Mouse (Mus musculus) hindbrain, embryonic 13.5 days (tissue): Measurements from ENCODE around the gene Metap2. TPM values are rescaled to one million over a fixed set of nuclear protein-coding genes. Genes with fewer than 3 reads are reported as not detected.
"Not testable (repeated sequence)": the region's sequence is repeated elsewhere in the genome, so short reads cannot be mapped to it uniquely, and the experiment has no call there.

Experiments used
- ATAC-seq: fragments of 200-750 bp; cut with Nextera tagmentation; 2 replicates; pipeline ENCODE4 v1.8.0; 2017; ENCODE audit warnings: moderate TSS enrichment; ENCODE audit not compliant: low FRiP score
- H3K27ac ChIP-seq: fragments of 300-500 bp; sonication (generic); 2 replicates; pipeline ENCODE4 v1.5.1; 2015; ENCODE audit warnings: inconsistent platforms, mild to moderate bottlenecking, moderate library complexity
- H3K27me3 ChIP-seq: fragments of 300-500 bp; sonication (generic); 2 replicates; pipeline ENCODE4 v1.6.1; 2015; ENCODE audit warnings: mild to moderate bottlenecking, inconsistent platforms
- H3K36me3 ChIP-seq: fragments of 300-500 bp; sonication (generic); 2 replicates; pipeline ENCODE4 v1.6.1; 2015; ENCODE audit warnings: mild to moderate bottlenecking, inconsistent platforms
- H3K4me1 ChIP-seq: fragments of 300-500 bp; sonication (generic); replicated peaks from 2 replicates; pipeline ENCODE4 v1.6.1; 2015; ENCODE audit warnings: inconsistent platforms
- H3K4me2 ChIP-seq: fragments of 300-500 bp; sonication (generic); 2 replicates; pipeline ENCODE4 v1.6.1; 2015; ENCODE audit warnings: inconsistent platforms, mild to moderate bottlenecking, moderate library complexity
- H3K4me3 ChIP-seq: fragments of 300-500 bp; sonication (generic); 2 replicates; pipeline ENCODE4 v1.5.1; 2015; ENCODE audit warnings: mild to moderate bottlenecking, inconsistent platforms
- H3K9ac ChIP-seq: fragments of 300-500 bp; sonication (generic); 2 replicates; pipeline ENCODE4 v1.6.1; 2015; ENCODE audit warnings: mild to moderate bottlenecking, inconsistent platforms
- H3K9me3 ChIP-seq: fragments of 300-500 bp; sonication (generic); 2 replicates; pipeline ENCODE4 v1.6.1; 2016; ENCODE audit warnings: inconsistent platforms
- WGBS: fragments of 180-500 bp; shearing (Covaris S2); methylation state at CpG from one replicate; pipeline ENCODE4 v1.1.7; 2015; 5-methylcytosine and 5-hydroxymethylcytosine counted together
- polyA plus RNA-seq: library from polyadenylated mRNA; unstranded; fragments of >200 nt; fragmentation: Nextera tagmentation; extraction: Ambion mirVana; gene quantifications from 2 replicates; pipeline ENCODE4 v1.2.1, GENCODE M21; 2015

Gene Metap2
- polyA plus RNA-seq, 1 experiment from 2014 or later = 184 TPM

DNA sequence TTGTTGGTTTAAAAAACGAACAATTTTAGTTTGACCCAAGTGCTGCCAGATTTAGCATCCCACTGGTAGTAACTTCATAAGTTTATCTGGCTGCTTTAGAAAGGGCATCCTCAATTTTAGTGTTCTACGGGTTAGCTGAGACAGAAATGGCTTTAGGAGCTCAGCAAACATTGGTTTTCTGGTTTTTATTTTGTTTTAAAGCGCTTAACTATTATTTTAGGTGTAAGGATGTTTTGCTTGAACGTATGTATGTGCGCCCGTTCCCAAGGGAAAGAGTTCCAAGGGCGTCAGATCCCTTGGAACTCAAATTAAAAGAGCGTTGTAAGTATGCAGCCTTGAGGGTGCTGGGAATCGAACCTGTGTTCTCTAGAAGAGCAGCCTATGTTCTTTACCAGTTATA, 64.1 kb downstream of the Metap2 start:
- H3K4me1 ChIP-seq = peaks cover 25% of the 10 kb centered on the region
- WGBS = 36% methylated on average over 9 of the region's 9 CpGs
- peak overlapping the region; percentile 97; the same call in 1 of the 2 replicates for H3K4me2 ChIP-seq
- no peaks in the 10 kb centered on the region for H3K9me3 ChIP-seq
- H3K27ac ChIP-seq = no peak overlapping the region
- H3K4me3 ChIP-seq = peak overlapping the region; percentile 63; the same call in 1 of the 2 replicates
- peaks cover 60% of the 10 kb centered on the region for H3K27me3 ChIP-seq
- H3K9ac ChIP-seq = no peak overlapping the region
- ATAC-seq = no peak
- H3K36me3 ChIP-seq = no peaks in the 10 kb centered on the region

DNA sequence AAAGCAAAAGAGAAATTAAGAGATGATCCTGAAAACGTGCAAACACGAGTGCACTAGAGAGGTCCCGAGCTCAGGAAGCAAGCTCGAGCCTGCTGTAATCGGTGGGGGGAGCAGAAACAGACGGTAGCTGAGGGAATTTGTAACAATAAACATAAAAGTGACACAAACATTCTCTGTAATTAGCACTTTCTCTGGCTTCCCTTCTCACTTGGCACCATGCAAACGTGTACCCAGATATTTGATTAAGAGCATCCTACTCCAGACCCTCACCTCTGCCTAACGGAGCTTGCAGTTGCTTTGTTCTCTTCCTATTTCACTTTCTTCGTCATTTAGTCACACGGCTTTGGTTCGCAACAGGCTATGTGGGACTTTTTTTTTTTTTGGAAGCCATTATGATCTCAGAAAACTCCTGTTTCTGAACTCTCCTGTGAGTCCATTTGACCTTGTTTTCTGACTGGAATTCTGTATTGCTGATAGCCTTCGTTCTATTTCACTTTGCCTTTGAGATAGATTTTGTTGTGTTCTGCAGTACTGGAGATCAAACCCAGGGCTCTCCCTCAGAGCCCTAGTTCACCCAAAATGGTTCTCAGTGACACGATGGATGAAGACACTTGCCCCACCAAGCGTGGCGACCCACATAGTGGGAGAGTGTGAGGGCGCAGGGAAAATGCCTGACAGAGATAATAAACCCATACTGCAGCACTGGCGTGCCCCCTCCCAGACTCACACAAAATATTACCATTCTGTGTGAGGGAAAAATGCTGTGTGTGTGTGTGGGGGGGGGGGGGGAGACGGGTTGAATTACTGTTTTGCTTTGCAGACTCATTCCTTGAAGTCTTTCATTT, 64.9 kb downstream of the Metap2 start:
- 9% methylated on average over 18 of the region's 18 CpGs for WGBS
- no peak overlapping the region for H3K9ac ChIP-seq
- H3K27ac ChIP-seq = no peak overlapping the region
- no peaks in the 10 kb centered on the region for H3K36me3 ChIP-seq
- H3K27me3 ChIP-seq = peaks cover 60% of the 10 kb centered on the region
- no peaks in the 10 kb centered on the region for H3K9me3 ChIP-seq
- peaks cover 25% of the 10 kb centered on the region for H3K4me1 ChIP-seq
- peak overlapping the region; percentile 1; the same call in 1 of the 2 replicates for H3K4me2 ChIP-seq
- H3K4me3 ChIP-seq = no peak overlapping the region
- ATAC-seq = no peak

GRCm38 (mm10) chr10:93830931-93831729, 65.8 kb downstream of the Metap2 start, which contains the start of gene Usp44:
Usp44 (plus strand) TSS chr10:93831555.
- 8% methylated on average over 22 of the region's 22 CpGs for WGBS

DNA sequence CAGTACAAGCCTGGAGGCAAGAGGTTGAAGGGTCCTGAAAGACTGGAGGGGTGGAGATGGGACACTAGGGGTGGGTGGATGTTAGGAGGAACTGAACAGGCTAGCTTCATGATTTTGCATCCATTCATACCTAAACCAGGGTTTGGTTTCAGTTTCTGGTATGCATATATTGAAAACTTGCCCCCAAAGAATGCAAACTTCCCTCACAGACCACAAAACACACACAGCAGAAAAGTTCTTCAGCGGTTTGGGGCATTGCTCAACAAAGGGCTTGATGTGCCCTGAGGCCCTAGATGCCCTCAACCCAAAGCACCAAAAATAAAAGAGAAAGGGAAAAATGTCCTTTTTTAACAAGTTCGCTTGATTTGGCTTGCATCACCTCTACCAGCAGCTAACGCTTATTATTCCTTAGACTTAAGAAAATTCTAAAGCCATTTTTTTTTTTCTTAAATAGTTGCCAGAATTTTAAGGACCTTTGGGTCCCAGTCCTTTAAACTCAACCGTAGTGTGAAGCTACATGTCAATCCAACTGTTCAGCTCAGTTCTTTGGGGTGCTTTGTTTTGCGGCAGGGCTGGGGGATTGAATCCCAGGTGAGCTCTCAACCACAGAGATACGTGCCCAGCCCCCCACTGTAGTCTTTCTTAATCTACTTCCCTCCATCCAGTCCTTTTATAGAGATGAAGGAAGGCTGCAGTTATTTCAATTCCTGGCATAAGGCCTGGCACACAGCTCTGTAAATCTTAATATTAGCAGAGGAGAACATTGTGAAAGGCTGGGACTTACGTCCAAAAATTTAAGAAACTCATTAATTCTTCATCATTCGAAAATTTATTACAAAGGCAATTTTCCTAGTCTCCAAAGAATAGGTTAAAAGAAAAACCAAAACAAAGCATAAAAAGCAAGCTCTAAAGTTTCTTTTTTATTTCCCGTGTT, 66.7 kb downstream of the Metap2 start:
- ATAC-seq = no peak
- WGBS = 43% methylated on average over 9 of the region's 9 CpGs

More at GRCm38 (mm10) chr10:93830931-93831729, 65.8 kb downstream of the Metap2 start, which contains the start of gene Usp44:
- H3K4me3 ChIP-seq = no peak within 1 kb of the TSS
- no peak within 1 kb of the TSS for H3K27ac ChIP-seq
- H3K9ac ChIP-seq = no peak within 1 kb of the TSS
- peaks cover 25% of the 10 kb centered on the region for H3K4me1 ChIP-seq
- peaks cover 52% of the 10 kb centered on the region for H3K27me3 ChIP-seq
- peak within 1 kb of the TSS; percentile 5; the same call in 1 of the 2 replicates for H3K4me2 ChIP-seq
- ATAC-seq = no peak
- no peaks in the 10 kb centered on the region for H3K9me3 ChIP-seq
- no peaks in the 10 kb centered on the region for H3K36me3 ChIP-seq

GRCm38 (mm10) chr10:93818661-93819060, 78.2 kb downstream of the Metap2 start:
- no peak overlapping the region for H3K4me3 ChIP-seq
- 0 out of 2 replicates have a peak, but pooled peaks cover 3% of the 10 kb centered on the region for H3K4me1 ChIP-seq
- H3K9ac ChIP-seq = no peak overlapping the region
- no peak overlapping the region for H3K4me2 ChIP-seq
- no peak for ATAC-seq
- WGBS = 44% methylated on average over 7 of the region's 7 CpGs
- H3K27ac ChIP-seq = no peak overlapping the region
- no peaks in the 10 kb centered on the region for H3K36me3 ChIP-seq
- no peaks in the 10 kb centered on the region for H3K9me3 ChIP-seq
- peaks cover 26% of the 10 kb centered on the region; the same call in 1 of the 2 replicates for H3K27me3 ChIP-seq

More for the DNA sequence above, 66.7 kb downstream of the Metap2 start:
- H3K4me1 ChIP-seq = peaks cover 25% of the 10 kb centered on the region
- H3K4me2 ChIP-seq = no peak overlapping the region
- no peaks in the 10 kb centered on the region for H3K9me3 ChIP-seq
- H3K27me3 ChIP-seq = peaks cover 49% of the 10 kb centered on the region
- H3K9ac ChIP-seq = no peak overlapping the region
- no peaks in the 10 kb centered on the region for H3K36me3 ChIP-seq
- no peak overlapping the region for H3K4me3 ChIP-seq
- no peak overlapping the region for H3K27ac ChIP-seq

DNA sequence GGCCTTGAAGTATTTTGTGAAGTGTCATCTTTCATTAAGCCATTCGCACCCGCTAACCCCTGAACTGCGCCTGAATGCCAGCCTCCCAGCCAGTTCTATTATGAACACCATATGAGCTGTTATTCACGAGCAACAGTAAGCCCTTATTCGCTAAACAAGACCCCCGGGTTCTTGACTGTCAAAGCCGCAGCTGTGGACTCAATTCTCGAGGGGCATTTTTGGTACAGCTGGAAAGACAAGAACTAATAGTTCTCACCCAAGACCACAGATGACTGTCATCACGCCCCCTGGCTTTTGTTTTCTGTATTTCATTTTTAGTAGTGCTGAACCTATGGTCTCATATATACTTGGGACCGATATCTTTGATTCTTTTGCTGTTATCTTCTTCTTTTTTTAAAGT, 83.1 kb downstream of the Metap2 start:
- H3K36me3 ChIP-seq = no peaks in the 10 kb centered on the region
- no peak overlapping the region for H3K9ac ChIP-seq
- H3K27ac ChIP-seq = no peak overlapping the region
- H3K9me3 ChIP-seq = no peaks in the 10 kb centered on the region
- no peak overlapping the region for H3K4me3 ChIP-seq
- whole genome bisulfite sequencing = 49% methylated on average over 10 of the region's 10 CpGs
- H3K4me2 ChIP-seq = no peak overlapping the region
- H3K4me1 ChIP-seq = no peaks in the 10 kb centered on the region
- peaks cover 13% of the 10 kb centered on the region; the same call in 1 of the 2 replicates for H3K27me3 ChIP-seq
- no peak for ATAC-seq

DNA sequence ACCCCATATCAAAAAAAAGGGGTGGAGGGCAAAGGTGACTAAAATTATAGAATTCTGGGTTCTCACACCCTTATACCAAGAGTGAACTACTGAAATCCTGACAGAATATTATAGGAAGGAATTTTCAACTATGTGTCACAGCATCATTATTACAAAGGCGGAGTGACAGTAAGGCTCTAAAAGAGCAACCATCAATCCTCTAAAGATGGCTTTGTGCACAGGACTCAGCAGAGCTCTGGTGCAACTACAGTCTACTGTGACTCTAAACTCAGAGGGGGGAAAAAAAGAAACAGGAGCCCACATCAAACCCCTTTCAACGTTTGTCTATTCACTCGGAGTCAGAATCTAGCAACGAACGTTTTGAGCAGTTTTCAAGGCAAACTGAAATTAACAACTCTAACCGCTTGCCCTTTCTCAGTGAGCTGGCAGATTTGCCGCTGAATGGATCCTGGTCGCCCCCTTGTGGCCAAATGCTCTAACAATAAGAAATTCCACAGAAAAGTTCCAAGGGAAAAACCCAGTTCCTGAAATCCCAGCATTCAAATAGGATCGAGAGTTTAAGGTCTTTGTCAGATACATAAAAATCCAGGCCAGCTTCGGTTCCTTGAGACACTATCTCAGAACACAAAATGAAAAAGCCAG, 84.0 kb downstream of the Metap2 start:
- no peaks in the 10 kb centered on the region for H3K36me3 ChIP-seq
- no peak overlapping the region for H3K4me3 ChIP-seq
- H3K27me3 ChIP-seq = peaks cover 9% of the 10 kb centered on the region; the same call in 1 of the 2 replicates
- 17% methylated on average over 10 of the region's 10 CpGs for WGBS
- no peak for ATAC-seq
- no peak overlapping the region for H3K9ac ChIP-seq
- no peak overlapping the region for H3K27ac ChIP-seq
- H3K4me1 ChIP-seq = no peaks in the 10 kb centered on the region
- peak overlapping the region; percentile 32; the same call in 1 of the 2 replicates for H3K4me2 ChIP-seq
- H3K9me3 ChIP-seq = no peaks in the 10 kb centered on the region

DNA sequence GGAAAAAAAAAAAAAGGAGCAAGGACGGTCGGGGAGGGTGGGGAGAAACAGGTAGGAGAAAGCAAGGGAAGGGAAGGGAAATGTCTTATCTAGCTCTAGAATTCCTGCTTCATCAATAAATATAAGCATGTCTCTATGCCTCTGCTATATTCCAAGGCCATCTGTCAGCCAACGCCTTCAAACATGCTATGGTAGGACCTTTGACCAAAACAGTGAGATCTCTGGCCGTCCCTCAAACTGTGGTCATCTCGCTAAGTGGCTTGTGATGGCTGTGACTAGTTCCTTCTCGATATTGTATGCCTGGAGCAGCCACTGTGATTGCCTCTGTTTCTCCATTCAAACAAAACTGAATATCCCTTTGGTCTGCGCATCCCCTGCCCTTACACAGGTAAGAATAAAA, 84.8 kb downstream of the Metap2 start:
- 87% methylated on average over 7 of the region's 7 CpGs for WGBS
- H3K4me3 ChIP-seq = no peak overlapping the region
- no peaks in the 10 kb centered on the region for H3K4me1 ChIP-seq
- no peaks in the 10 kb centered on the region for H3K36me3 ChIP-seq
- no peaks in the 10 kb centered on the region for H3K9me3 ChIP-seq
- ATAC-seq = no peak
- H3K27me3 ChIP-seq = peaks cover 9% of the 10 kb centered on the region; the same call in 1 of the 2 replicates
- H3K4me2 ChIP-seq = no peak overlapping the region
- no peak overlapping the region for H3K27ac ChIP-seq
- H3K9ac ChIP-seq = no peak overlapping the region

DNA sequence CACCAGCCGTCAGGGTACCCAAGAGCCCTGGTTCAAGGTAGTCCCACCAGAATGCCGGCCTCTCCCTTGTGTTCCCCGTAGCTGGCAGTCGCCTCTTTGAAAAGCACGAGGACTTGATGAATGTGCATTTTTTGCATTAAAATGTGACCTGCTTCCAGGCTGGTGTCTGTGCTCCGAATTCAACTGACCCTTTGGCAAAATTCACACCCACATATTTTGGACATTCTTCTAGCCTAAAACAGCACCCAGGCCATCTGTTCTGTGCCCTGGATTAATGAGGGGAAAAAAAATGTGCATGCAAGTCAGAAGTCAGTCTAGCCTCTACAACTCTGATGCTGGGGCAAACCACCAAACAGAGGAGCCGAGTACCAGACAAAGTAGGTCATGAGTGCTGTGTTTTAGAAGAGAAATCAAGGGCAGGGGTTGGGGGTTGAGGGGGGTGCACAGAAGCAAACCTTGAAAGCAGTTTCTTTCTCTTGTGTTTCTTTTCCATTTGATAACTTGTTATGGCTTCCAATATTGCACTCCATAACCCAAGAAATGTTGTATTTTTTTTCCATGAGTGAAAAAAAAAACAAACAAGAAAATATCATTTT, 86.2 kb downstream of the Metap2 start:
- H3K4me2 ChIP-seq = no peak overlapping the region
- H3K4me3 ChIP-seq = no peak overlapping the region
- H3K36me3 ChIP-seq = no peaks in the 10 kb centered on the region
- no peak for ATAC-seq
- H3K9me3 ChIP-seq = no peaks in the 10 kb centered on the region
- H3K27ac ChIP-seq = no peak overlapping the region
- H3K9ac ChIP-seq = no peak overlapping the region
- 38% methylated on average over 7 of the region's 7 CpGs for WGBS
- no peaks in the 10 kb centered on the region for H3K4me1 ChIP-seq
- H3K27me3 ChIP-seq = peaks cover 4% of the 10 kb centered on the region; the same call in 1 of the 2 replicates

DNA sequence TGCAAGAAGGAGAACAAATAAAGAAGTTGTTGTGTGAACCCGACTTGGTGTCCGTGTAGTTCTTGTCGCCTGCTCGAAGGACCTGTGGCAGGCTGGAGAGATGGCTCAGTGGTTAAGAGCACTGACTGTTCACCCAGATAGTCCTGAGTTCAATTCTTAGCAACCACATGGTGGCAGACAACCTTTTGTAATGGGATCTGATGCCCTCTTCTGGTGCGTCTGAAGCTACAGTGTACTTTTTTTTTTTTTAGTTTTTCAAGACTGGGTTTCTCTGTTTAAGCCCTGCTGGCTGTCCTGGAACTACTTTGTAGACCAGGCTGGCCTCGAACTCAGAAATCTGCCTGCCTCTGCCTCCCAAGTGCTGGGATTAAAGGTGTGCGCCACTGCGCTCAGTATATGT, 87.5 kb downstream of the Metap2 start:
- not testable (repeated sequence) for H3K4me1 ChIP-seq, ATAC-seq
- 97% methylated on average over 8 of the region's 8 CpGs for WGBS

More for the DNA sequence above, 87.5 kb downstream of the Metap2 start:
- H3K9me3 ChIP-seq, H3K9ac ChIP-seq, H3K27me3 ChIP-seq, H3K27ac ChIP-seq, H3K4me2 ChIP-seq, H3K4me3 ChIP-seq, H3K36me3 ChIP-seq: not testable (repeated sequence)
